Mouse (Mus musculus) activated CD4-positive, CD25-positive, alpha-beta regulatory T cell, adult 4 months (primary cell): Measurements from ENCODE around the gene Prss35. TPM values are rescaled to one million over a fixed set of nuclear protein-coding genes. Genes with fewer than 3 reads are reported as not detected.

Experiments
- ATAC-seq: one replicate; pipeline ENCODE4 v1.8.0; 2017
- polyA plus RNA-seq, 2 experiments: library from polyadenylated mRNA; unstranded; fragments of 100-300 nt; shearing (Covaris generic); gene quantifications; one replicate each; pipeline ENCODE4 v1.2.1; 2017

Gene Prss35
- polyA plus RNA-seq = not detected

- no peak for ATAC-seq
Observed at GRCm38 (mm10) chr9:86742959-86743911, at the start of gene Prss35. TSS of gene Prss35 (plus strand) at chr9:86743649.

GRCm38 (mm10) chr9:86693935-86694334 is 49.5 kb upstream of the Prss35 start:
- no peak for ATAC-seq

- no peak for ATAC-seq
Observed at GRCm38 (mm10) chr9:86694644-86695043, 48.8 kb upstream of the Prss35 start.

GRCm38 (mm10) chr9:86695199-86695817 is 48.1 kb upstream of the Prss35 start:
- no peak for ATAC-seq

- ATAC-seq = no peak
Observed at GRCm38 (mm10) chr9:86695818-86696261, 47.6 kb upstream of the Prss35 start, which contains the start of gene Me1. TSS of gene Me1 (minus strand) at chr9:86695953.

GRCm38 (mm10) chr9:86701264-86701663 is 42.2 kb upstream of the Prss35 start:
- ATAC-seq = no peak

GRCm38 (mm10) chr9:86701844-86702243 is 41.6 kb upstream of the Prss35 start:
- ATAC-seq = no peak

GRCm38 (mm10) chr9:86707431-86707830 is 36.0 kb upstream of the Prss35 start:
- no peak for ATAC-seq

GRCm38 (mm10) chr9:86708921-86709320 is 34.5 kb upstream of the Prss35 start:
- ATAC-seq = no peak

GRCm38 (mm10) chr9:86710091-86710634 is 33.3 kb upstream of the Prss35 start:
- no peak for ATAC-seq

- no peak for ATAC-seq
Observed at GRCm38 (mm10) chr9:86712648-86713047, 30.8 kb upstream of the Prss35 start.

- no peak for ATAC-seq
Observed at GRCm38 (mm10) chr9:86714089-86714488, 29.4 kb upstream of the Prss35 start.

GRCm38 (mm10) chr9:86716540-86716939 is 26.9 kb upstream of the Prss35 start:
- ATAC-seq = no peak

GRCm38 (mm10) chr9:86717119-86717518 is 26.3 kb upstream of the Prss35 start:
- ATAC-seq = no peak

- no peak for ATAC-seq
Observed at GRCm38 (mm10) chr9:86720227-86720626, 23.2 kb upstream of the Prss35 start.

GRCm38 (mm10) chr9:86720794-86721193 is 22.7 kb upstream of the Prss35 start:
- ATAC-seq = no peak

GRCm38 (mm10) chr9:86725066-86725465 is 18.4 kb upstream of the Prss35 start:
- ATAC-seq = no peak

- no peak for ATAC-seq
Observed at GRCm38 (mm10) chr9:86725604-86726380, 17.7 kb upstream of the Prss35 start.

- ATAC-seq = no peak
Observed at GRCm38 (mm10) chr9:86726381-86726720, 17.1 kb upstream of the Prss35 start.

- no peak for ATAC-seq
Observed at GRCm38 (mm10) chr9:86728214-86728814, 15.1 kb upstream of the Prss35 start.

GRCm38 (mm10) chr9:86729084-86729483 is 14.4 kb upstream of the Prss35 start:
- no peak for ATAC-seq

GRCm38 (mm10) chr9:86729811-86730210 is 13.6 kb upstream of the Prss35 start:
- ATAC-seq = no peak
